Mouse (Mus musculus) brain, embryonic 14.5 days (tissue): ENCODE measurements at regions not wholly inside any gene's neighbourhood (a gene's known extent, or its start where the extent isn't known, plus 50 kb on each side); places are given as distances from the start of the nearest gene placed in this dataset.

Source experiments
- CTCF ChIP-seq: fragments of 200-500 bp; IDR thresholded peaks from 2 replicates; pipeline ENCODE4 v1.5.1; 2012; ENCODE audit warnings: inconsistent platforms, mild to moderate bottlenecking, moderate library complexity, borderline replicate concordance; ENCODE audit not compliant: insufficient read depth, insufficient read length; ENCODE audit errors: extremely low read depth
- POLR2A ChIP-seq: fragments of 200-500 bp; IDR thresholded peaks from 2 replicates; pipeline ENCODE4 v1.6.1; 2012; ENCODE audit warnings: mild to moderate bottlenecking, inconsistent platforms, borderline replicate concordance; ENCODE audit not compliant: poor library complexity, insufficient read depth, insufficient read length, severe bottlenecking; ENCODE audit errors: extremely low read depth

DNA sequence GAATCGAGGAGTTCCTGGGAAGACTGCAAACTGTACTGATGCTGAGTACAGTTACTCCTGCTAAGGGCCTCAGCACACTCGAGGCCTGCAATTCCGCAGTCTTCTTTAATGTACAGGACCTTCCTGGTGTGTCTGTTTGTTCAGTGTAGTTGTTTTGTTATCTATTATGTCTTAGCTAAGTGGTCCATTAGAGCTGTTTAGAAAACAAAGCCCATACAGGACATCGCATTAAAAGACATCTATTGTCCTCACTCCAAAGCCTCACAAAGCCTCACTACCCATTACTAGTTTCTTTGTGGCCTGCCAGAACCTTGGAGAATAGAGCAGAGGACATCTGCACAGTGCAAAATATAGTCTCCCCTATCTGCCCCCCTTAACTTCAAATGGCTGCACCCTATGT, 224.4 kb upstream of the Zfp930 start:
- TF ChIP-seq POLR2A (no peak), CTCF (no peak)
